Mouse (Mus musculus): ENCODE measurements around the gene Zyx. TPM values are rescaled to one million over a fixed set of nuclear protein-coding genes. Genes with fewer than 3 reads are reported as not detected.
A peak's percentile ranks its signal among the peaks of the same experiment; 100 is the strongest.

The Zyx gene
- total and polyA plus RNA-seq, 2 experiments from 2014 or later: 89.9 to 96.2 TPM

- Histone ChIP-seq H3K27me3 (ENCODE audit: control insufficient read depth, insufficient read depth, low read length) (no peaks in the 10 kb centered on the region), H3K4me2 (ENCODE audit: low read depth, low read length) (no peak overlapping the region), H3K9me3 (replicated peaks; ENCODE audit: control insufficient read depth, low read length) (no peaks in the 10 kb centered on the region), H3K4me3 (ENCODE audit: low read depth, low read length) (no peak overlapping the region), H3K27ac (ENCODE audit: low read depth) (no peak overlapping the region), H3K36me3 (replicated peaks; ENCODE audit: control insufficient read depth, insufficient read depth, low read length) (peaks cover 72% of the 10 kb centered on the region), H3K9ac (replicated peaks; ENCODE audit: low read depth, low read length) (no peak overlapping the region), H3K4me1 (ENCODE audit: control insufficient read depth, insufficient read depth) (peaks cover 71% of the 10 kb centered on the region)
- no peak for DNase-seq (ENCODE audit: low spot score)
- WGBS: 85% methylated on average over 13 of the region's 13 CpGs
- no peak for ATAC-seq (ENCODE audit: insufficient read depth, low read depth)
- TF ChIP-seq EP300 (IDR thresholded peaks at IDR 0.05; ENCODE audit: low read depth): no peak
- TF ChIP-seq CTCF (IDR thresholded peaks at IDR 0.05; ENCODE audit: low read depth): no peak
Observed at GRCm38 (mm10) chr6:42355794-42356600, 6.6 kb downstream of the Zyx start.

GRCm38 (mm10) chr6:42356913-42357312 lies 7.5 kb downstream of the Zyx start:
- DNase-seq (ENCODE audit: low spot score) (no peak), ATAC-seq (ENCODE audit: insufficient read depth, low read depth) (no peak)
- H3K36me3 ChIP-seq (replicated peaks; ENCODE audit: control insufficient read depth, insufficient read depth, low read length): peaks cover 73% of the 10 kb centered on the region
- 79% methylated on average over 5 of the region's 5 CpGs for WGBS
- H3K4me2 ChIP-seq (ENCODE audit: low read depth, low read length): no peak overlapping the region
- no peak overlapping the region for H3K9ac ChIP-seq (replicated peaks; ENCODE audit: low read depth, low read length)
- peaks cover 71% of the 10 kb centered on the region for H3K4me1 ChIP-seq (ENCODE audit: control insufficient read depth, insufficient read depth)
- TF ChIP-seq EP300 (IDR thresholded peaks at IDR 0.05; ENCODE audit: low read depth): no peak
- no peak for TF ChIP-seq CTCF (IDR thresholded peaks at IDR 0.05; ENCODE audit: low read depth)
- no peaks in the 10 kb centered on the region for H3K27me3 ChIP-seq (ENCODE audit: control insufficient read depth, insufficient read depth, low read length)
- no peak overlapping the region for H3K27ac ChIP-seq (ENCODE audit: low read depth)
- no peak overlapping the region for H3K4me3 ChIP-seq (ENCODE audit: low read depth, low read length)
- no peaks in the 10 kb centered on the region for H3K9me3 ChIP-seq (replicated peaks; ENCODE audit: control insufficient read depth, low read length)

GRCm38 (mm10) chr6:42357901-42358300 lies 8.5 kb downstream of the Zyx start:
- Histone ChIP-seq H3K27me3 (ENCODE audit: control insufficient read depth, insufficient read depth, low read length) (no peaks in the 10 kb centered on the region), H3K4me1 (ENCODE audit: control insufficient read depth, insufficient read depth) (peaks cover 71% of the 10 kb centered on the region), H3K4me3 (ENCODE audit: low read depth, low read length) (no peak overlapping the region), H3K36me3 (replicated peaks; ENCODE audit: control insufficient read depth, insufficient read depth, low read length) (peaks cover 73% of the 10 kb centered on the region), H3K9me3 (replicated peaks; ENCODE audit: control insufficient read depth, low read length) (no peaks in the 10 kb centered on the region), H3K4me2 (ENCODE audit: low read depth, low read length) (no peak overlapping the region), H3K27ac (ENCODE audit: low read depth) (peak overlapping the region; percentile 52), H3K9ac (replicated peaks; ENCODE audit: low read depth, low read length) (no peak overlapping the region; the same call in 1 of the 2 replicates)
- WGBS: 58% methylated on average over 6 of the region's 6 CpGs
- no peak for DNase-seq (ENCODE audit: low spot score)
- ATAC-seq (ENCODE audit: insufficient read depth, low read depth): no peak
- TF ChIP-seq CTCF (IDR thresholded peaks at IDR 0.05; ENCODE audit: low read depth) (no peak), EP300 (IDR thresholded peaks at IDR 0.05; ENCODE audit: low read depth) (no peak)

- 63% methylated on average over 12 of the region's 12 CpGs for WGBS
- H3K4me1 ChIP-seq (ENCODE audit: control insufficient read depth, insufficient read depth): peaks cover 66% of the 10 kb centered on the region
- peaks cover 70% of the 10 kb centered on the region for H3K36me3 ChIP-seq (replicated peaks; ENCODE audit: control insufficient read depth, insufficient read depth, low read length)
Observed at GRCm38 (mm10) chr6:42358901-42359300, 9.5 kb downstream of the Zyx start.

GRCm38 (mm10) chr6:42359364-42360147 lies 10.1 kb downstream of the Zyx start:
- peak; percentile 39 for ATAC-seq (ENCODE audit: insufficient read depth, low read depth)
- H3K4me3 ChIP-seq (ENCODE audit: low read depth, low read length): no peak overlapping the region
- no peaks in the 10 kb centered on the region for H3K9me3 ChIP-seq (replicated peaks; ENCODE audit: control insufficient read depth, low read length)
- H3K4me2 ChIP-seq (ENCODE audit: low read depth, low read length): no peak overlapping the region
- peak overlapping the region; percentile 73 for H3K27ac ChIP-seq (ENCODE audit: low read depth)
- H3K4me1 ChIP-seq (ENCODE audit: control insufficient read depth, insufficient read depth): peaks cover 60% of the 10 kb centered on the region
- whole genome bisulfite sequencing: 25% methylated on average over 9 of the region's 9 CpGs
- no peaks in the 10 kb centered on the region for H3K27me3 ChIP-seq (ENCODE audit: control insufficient read depth, insufficient read depth, low read length)
- TF ChIP-seq CTCF (IDR thresholded peaks at IDR 0.05; ENCODE audit: low read depth): no peak
- no peak for TF ChIP-seq EP300 (IDR thresholded peaks at IDR 0.05; ENCODE audit: low read depth)
- no peak overlapping the region for H3K9ac ChIP-seq (replicated peaks; ENCODE audit: low read depth, low read length)
- peak; percentile 70 for DNase-seq (ENCODE audit: low spot score)
- H3K36me3 ChIP-seq (replicated peaks; ENCODE audit: control insufficient read depth, insufficient read depth, low read length): peaks cover 70% of the 10 kb centered on the region

More at GRCm38 (mm10) chr6:42358901-42359300, 9.5 kb downstream of the Zyx start:
- H3K9ac ChIP-seq (replicated peaks; ENCODE audit: low read depth, low read length): no peak overlapping the region
- DNase-seq (ENCODE audit: low spot score) (no peak), ATAC-seq (ENCODE audit: insufficient read depth, low read depth) (no peak)
- no peaks in the 10 kb centered on the region for H3K9me3 ChIP-seq (replicated peaks; ENCODE audit: control insufficient read depth, low read length)
- no peak overlapping the region for H3K4me3 ChIP-seq (ENCODE audit: low read depth, low read length)
- TF ChIP-seq CTCF (IDR thresholded peaks at IDR 0.05; ENCODE audit: low read depth) (no peak), EP300 (IDR thresholded peaks at IDR 0.05; ENCODE audit: low read depth) (no peak)
- no peak overlapping the region for H3K4me2 ChIP-seq (ENCODE audit: low read depth, low read length)
- no peaks in the 10 kb centered on the region for H3K27me3 ChIP-seq (ENCODE audit: control insufficient read depth, insufficient read depth, low read length)
- H3K27ac ChIP-seq (ENCODE audit: low read depth): peak overlapping the region; percentile 73
